Mouse (Mus musculus): ENCODE results near the gene Inpp5d. TPM values are rescaled to one million over a fixed set of nuclear protein-coding genes. Genes with fewer than 3 reads are reported as not detected.
A peak's percentile ranks its signal among the peaks of the same experiment; 100 is the strongest.

The Inpp5d gene
- polyA plus RNA-seq (2012; rRNA removed) = 8.5 and 12.4 TPM in 2 replicates

GRCm38 (mm10) chr1:87620211-87620668 is at the start of gene Inpp5d:
Gene Inpp5d, plus strand, starts transcription at chr1:87620312.
- DNase-seq (ENCODE audit: low spot score) = no peak

GRCm38 (mm10) chr1:87573261-87573660 is 46.9 kb upstream of the Inpp5d start:
- no peak for DNase-seq (ENCODE audit: low spot score)

- DNase-seq (ENCODE audit: low spot score) = peak; percentile 32
Measured at GRCm38 (mm10) chr1:87573800-87574215, 46.3 kb upstream of the Inpp5d start, which contains the start of gene Ngef. Gene Ngef, minus strand, starts transcription at chr1:87573870.

DNA sequence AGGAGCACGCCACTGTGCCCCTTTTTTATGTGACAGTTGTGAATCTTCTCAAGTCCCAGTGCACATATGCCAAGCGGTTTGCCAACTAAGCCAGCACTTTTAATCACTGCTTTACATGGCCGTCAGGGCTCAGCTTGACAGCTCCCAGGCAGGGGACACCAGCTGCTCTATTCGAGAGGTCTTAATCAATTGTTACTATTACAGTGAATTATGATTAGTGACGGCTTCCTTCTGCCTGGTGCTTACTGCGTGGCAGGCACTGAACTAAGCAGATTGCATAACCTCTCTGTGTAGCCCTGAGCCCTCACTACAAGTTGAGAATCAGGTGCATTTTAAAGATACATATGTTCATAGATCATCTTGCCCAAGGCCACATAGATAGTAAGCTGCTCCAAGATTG is 45.8 kb upstream of the Inpp5d start:
- no peak for DNase-seq (ENCODE audit: low spot score)

DNA sequence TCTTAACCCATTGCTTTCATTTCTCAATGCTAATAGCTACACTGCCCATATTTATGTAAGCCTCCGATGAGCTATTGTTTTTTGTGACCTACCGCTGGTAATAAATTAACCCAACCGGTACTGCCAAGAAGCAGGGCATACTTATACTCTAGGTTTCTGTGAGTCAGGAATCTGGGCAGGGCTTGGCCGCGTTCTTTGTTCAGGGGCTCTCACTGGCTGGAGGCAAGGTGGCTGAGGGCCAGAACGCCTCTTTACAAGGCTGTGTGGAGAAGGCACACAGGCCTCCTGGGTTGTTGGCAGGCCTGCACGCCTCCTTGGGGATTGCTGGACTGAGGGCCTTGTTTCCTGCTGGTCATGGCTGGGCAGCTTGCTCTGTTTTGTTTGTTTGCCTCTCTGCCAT is 45.3 kb upstream of the Inpp5d start:
- peak; percentile 42 for DNase-seq (ENCODE audit: low spot score)

DNA sequence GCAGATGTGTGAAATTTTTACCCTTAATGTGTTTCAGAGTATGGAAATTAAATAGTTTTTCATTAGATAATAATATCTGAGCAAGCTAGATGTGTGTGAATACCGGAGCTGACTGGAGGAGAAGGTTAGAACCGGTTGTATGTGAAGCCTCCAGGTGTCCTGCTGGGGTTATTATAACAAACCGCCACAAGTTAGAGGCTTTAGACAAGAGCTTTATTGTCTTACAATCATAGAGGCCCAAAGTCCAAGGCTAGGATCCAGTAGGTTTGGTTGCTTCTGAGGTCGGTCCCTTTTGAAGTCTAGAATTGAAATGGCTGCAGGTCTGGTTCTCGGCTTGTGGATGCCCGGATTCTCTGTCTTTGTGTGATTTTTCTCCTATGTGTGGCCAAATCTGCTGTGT is 41.1 kb upstream of the Inpp5d start:
- DNase-seq (ENCODE audit: low spot score) = no peak

GRCm38 (mm10) chr1:87580824-87581223 is 39.3 kb upstream of the Inpp5d start:
- DNase-seq (ENCODE audit: low spot score) = no peak

DNA sequence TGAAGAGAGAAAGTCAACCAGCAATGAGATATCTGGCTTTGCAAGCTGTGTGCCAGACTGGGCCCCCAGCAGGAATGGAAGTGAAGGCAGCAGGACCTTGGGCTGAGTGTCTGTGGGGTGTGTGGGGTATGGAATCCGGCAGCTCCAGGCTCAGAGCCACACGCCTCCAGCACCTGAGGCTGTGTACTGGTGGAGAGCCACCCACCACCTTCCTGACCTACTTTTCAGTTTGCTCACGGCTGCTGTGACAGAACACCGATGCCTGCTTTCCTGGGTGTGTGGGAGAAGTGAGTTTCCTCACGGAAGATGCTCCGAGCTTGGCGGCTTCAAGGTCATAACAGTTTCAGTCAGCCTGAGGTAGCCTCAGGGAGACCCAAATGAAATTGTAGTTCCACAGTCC is 30.9 kb upstream of the Inpp5d start:
- no peak for DNase-seq (ENCODE audit: low spot score)

DNA sequence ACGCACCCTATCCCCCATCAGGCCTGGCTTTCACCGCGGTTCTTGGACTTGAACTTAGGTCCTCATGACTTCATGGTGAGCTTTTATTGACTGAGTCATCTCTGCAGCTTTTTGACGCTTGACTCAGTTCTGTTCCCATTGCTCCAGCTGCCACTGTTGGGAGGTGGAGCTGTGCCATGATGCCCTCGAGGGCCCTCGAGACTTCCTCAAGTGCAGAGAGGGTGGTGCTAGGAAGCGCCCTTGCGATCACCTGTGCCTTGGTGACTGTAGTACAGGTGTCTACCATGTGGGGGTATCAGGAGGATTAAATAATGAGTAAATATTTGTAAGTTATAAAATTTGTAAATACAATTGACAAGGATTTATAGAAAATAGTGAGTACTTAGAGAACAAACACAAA is 30.1 kb upstream of the Inpp5d start:
- DNase-seq (ENCODE audit: low spot score) = no peak

DNA sequence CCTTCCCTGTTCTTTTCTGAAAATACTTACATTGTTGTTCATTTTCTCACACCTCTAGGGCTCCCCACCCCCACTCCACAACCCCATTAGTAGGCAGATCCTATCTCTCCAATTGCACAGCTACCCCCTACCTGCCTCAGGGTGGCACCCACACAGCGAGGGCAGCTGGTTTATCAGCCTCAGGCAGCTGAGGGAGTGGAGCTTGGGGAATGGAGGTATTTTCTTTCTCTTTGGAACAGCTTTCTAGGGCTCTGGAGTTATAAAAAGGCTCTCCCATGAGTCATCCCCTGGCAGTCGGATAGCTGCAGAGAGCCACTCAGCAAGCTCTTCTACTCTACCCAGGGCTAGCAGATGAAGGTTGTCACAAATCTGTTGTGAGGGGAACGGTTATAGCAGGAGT is 25.9 kb upstream of the Inpp5d start:
- DNase-seq (ENCODE audit: low spot score) = no peak

DNA sequence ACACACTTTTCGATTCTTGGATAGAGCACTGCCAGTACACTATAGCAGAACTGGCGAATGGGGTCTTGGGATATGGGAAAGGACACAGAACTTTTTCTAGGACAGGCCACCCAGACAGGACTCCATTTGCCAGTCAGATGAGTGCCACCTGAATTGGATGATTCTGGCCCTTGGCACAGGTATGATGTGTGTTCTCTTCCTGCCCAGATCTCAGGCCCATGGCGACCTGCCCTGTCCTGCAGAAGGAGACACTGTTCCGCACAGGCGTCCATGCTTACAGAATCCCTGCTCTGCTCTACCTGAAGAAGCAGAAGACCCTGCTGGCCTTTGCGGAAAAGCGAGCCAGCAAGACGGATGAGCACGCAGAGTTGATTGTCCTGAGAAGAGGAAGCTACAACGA is 25.4 kb upstream of the Inpp5d start:
- no peak for DNase-seq (ENCODE audit: low spot score)

- no peak for DNase-seq (ENCODE audit: low spot score)
Measured at GRCm38 (mm10) chr1:87600533-87600932, 19.6 kb upstream of the Inpp5d start.

DNA sequence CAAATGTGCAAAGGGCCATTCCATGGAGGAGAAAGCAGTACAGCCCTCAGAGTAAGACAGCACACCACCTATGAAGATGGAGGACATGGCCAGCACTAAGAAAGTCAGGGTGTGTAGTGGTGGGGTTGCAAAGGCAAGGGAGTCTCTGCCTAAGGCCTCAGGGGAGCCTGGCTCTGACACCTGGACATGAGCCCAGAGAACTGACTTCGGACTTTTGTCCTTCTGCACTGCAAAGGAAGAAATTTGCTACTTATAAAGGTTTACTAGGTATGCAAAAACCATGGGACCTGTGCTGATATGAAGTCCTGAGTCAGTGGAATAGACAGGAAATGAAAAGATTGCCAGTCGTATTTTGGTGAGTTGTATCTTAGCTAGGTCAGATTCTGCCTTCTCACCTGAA is 18.3 kb upstream of the Inpp5d start:
- no peak for DNase-seq (ENCODE audit: low spot score)

GRCm38 (mm10) chr1:87603389-87603788 is 16.7 kb upstream of the Inpp5d start:
- no peak for DNase-seq (ENCODE audit: low spot score)

DNA sequence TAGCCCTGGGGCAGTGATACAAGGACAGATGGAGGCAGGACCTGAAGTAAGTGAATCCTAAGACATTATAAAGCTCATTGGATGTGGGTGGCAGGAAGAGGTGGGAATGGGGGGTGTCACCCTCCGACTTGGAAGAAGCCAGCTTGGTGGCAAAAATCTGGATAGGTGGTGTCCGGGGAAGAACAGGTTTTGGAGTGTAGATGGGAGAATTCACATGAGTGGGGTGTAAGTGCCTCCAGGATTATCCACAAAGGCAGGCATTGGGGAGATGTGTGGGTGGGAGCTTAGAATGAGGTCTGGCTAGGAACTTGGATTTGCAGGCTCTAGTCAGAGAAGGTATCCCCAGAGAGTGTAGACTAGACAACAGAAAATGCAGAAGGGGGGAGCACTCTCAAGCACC is 14.8 kb upstream of the Inpp5d start:
- DNase-seq (ENCODE audit: low spot score) = no peak

DNA sequence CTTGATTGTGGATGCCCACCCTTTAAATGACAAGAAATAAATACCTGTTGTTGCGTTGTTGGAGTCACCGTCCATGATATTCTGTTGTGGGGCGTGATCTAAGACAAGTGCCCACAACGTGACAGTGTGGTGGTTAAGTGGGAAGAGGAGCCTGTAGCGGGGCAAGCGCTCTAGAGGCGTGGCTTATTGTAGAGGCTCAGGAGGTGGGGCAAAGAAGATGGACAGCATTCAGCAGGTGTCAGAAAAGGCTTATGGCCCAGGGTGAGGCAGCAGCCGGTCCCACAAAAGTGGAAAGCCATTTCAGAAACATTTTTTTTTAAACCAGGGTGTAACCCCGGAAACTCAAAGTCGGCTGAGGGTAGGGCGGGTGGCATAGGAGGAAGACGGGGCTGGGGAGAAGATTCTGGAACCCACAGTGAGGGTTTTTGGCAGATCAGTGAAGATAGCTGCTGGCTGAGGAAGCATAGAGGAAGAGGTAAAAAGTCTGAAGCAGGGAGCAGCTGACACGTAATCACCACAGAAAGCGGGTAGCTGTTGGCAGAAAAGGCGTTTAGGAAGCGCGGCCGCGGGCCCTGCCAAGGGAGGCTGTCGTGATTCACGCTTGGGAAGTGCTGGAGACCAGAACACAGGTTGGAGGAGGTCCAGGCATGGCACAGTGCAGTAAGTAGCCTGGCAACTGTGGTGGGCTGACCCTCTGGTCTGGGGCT is 12.6 kb upstream of the Inpp5d start:
- no peak for DNase-seq (ENCODE audit: low spot score)

DNA sequence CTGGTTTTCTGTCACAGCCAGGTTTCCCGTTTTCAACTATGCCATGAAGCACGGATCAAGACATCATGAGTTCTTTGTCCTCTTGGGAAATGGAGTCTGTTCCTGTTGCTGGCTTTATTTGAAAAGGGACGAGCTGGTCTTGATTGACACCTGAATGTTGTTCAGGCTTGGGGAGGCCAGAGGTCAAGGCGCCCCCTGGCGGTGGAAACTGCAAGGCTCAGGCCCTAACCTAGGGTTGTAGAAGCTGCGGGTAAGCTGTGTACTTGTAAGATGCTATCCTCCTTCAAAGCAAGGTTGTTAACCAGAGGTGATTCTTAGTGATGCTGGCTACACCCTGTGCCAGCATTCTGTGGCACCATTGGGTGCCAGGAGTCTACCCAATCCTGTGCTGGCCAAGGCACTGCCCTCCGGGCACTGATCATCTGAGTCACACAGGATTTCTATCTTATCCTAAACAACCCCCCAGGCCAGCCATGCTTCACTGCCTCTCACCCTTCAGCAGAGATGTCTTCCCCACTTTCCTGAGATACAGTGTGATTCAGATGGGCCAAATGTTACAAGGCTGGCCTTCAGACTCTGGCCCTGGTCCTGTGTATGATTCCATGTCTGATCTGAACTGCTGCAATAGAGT is 11.6 kb upstream of the Inpp5d start:
- DNase-seq (ENCODE audit: low spot score) = peak; percentile 50

DNA sequence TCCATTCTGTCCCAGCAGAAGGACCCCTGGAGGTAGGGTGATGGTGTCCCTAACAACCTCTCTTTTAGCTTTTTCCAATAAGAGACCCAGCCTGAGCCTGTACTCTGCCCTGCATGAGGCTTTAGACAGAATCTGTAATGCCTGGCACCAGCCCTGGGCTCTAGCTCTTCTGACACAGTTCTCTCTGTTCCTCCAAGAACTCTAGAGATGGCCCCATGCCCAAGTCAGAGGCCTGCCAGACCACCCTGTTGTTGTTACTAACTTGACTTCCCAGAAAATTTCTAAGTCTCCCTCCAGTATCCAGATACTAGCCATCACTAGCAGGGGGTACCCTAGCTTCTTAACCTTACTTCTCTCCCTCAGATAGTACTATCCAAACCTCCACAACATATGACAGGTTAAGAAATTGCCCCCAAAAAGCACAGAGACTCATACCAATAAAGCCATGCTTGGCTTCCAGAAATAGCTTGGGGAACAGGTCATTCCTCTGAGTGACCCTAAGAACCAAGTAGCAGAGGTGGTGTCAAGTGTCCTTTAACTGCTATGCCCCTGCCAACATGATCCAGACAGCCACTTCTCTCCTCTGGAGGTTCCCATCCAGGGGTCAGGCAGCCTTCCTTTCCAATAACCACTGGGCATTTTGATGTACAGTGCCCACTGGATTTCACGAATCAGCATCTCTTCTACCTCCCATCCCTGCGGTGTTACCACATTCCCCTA is 5.4 kb upstream of the Inpp5d start:
- DNase-seq (ENCODE audit: low spot score) = no peak

DNA sequence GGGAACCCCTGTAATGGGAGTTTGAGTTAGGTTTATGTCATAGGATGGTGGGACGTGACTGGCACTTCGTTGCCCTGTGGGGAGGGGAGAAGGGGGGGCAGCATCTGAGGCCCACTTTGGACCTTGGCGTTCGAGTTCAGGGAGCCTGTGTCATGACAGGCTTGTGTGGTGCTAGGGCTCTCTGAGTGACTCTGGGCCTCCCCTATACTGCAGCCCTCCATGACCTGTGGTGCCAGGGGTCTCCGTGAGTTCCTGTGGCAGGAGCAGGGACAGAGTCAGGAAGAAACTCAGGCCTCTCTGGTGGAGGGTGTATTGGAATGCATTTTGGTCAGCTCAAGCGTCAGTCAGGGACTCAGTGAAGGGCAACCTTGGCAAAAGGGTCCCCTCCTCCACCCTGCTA is 581 bp downstream of the Inpp5d start:
- no peak for DNase-seq (ENCODE audit: low spot score)

DNA sequence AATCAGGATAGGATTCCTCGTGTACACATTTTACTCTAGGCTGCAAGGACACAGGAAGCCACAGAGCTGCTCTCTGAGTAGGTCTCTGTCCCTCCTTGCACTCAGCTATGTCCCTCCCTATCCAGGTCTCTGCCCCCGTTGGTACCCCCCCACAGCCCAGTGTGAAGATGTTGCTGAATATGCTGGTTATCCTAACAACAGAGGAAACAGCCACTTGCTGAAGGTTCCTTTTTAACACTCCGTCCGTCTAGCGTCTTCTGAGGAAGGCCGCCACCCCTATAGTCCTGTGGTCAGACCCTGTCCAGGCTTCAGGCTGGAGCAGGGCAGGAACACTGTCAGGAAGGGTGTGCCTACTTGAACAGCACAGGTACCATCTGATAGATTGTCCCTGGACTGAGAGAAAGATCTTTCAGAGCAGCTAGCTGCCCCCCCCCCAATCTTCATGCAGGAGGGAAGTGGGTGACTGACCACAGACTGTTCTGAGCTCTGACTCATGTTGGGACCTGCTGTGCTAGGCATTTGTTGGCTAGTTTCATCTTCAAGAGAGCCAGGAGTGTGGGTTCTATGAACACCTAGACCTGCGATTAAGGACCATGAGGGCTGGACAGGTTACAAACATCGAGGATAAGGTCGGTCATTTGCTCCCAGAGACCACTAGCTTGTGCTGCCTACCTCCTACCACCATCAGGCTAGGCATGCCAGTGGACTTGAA is 1.2 kb downstream of the Inpp5d start:
- DNase-seq (ENCODE audit: low spot score) = no peak

GRCm38 (mm10) chr1:87621858-87622279 is 1.8 kb downstream of the Inpp5d start:
- DNase-seq (ENCODE audit: low spot score) = no peak

DNA sequence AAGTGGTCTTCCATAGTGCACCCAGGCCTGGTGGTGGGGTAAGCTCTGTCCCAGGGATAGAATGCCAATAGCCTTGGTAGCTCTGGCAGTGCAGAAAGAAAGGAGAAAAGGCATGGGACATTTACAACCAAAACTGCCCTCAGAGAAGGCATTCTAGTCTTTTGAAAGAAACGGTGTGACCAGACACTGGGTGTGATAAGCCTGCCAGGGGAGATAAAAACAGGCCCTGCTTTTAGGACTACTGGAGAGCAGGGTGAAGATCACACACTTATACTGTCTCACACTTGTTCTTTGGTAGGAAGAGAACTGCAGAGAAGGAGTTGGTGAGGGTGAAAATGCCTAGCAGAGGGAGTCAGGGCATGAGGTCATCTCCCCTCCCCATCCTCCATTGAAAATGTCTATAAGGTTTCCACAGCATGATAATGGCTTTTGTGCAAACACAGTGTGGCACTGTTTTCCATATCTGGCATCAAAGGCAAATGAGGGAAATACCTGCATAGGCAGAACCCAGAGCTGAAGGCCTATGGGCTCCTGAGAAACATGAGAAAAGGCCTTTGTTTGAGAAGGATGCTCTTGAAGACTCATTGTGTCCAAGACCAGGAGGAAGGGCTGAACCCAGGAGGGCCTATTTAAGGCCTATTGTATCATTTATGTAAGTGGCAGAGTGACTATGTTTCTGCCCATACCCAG is 4.0 kb downstream of the Inpp5d start:
- no peak for DNase-seq (ENCODE audit: low spot score)
